Mouse (Mus musculus) right cerebral cortex, adult 18-20 months (tissue): ENCODE results near the gene Nadsyn1.

Experiments used
- DNase-seq: peaks from one replicate; pipeline ENCODE4 v3.0.0; 2022; ENCODE audit warnings: mixed read lengths

The Nadsyn1 gene

DNA sequence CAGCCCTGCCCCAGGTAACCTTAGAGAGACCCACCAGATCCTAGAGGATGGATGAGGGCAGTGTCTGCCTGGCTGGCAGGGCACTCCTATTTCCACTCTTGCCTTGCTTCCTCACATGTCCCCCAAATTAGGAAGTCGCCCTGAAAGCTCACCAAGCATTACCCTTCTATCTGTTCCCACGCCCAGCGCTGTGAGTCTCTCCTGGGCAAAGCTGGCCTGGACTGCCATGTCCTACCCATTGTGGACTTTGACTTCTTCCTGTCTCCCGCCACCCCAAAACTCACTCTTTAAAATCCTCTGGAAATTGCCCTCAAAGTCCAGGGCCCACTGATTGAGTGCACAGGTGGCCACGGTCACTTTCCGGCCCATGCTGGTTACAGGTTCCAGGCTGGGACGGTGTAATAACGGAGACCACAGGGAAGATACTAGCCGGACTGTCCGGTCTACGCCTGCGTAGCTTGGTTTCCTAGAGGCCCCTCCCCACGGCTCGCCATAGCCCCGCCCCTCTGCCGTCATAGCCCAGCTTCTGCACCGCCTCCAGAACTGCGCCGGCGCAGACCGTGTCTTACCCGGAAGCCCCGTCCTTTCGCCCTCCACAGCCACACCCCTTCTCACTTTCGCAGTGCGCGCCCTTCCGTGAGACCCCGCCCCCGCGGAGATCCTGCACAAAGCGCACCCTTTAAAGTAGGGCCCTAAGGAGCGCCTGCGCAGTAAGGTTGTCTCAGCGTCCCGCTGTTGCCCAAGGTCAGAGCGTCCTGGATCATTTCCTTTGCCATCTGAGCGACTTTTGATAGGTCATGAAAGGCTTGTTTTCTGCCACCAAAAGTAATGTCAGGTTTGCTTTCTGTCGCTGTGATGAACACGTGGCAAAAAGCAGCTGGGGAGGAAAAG, at the start of gene Nadsyn1, which contains the start of gene Dhcr7:
Nadsyn1 (minus strand) TSS at position 475 of the 891 bp plus-strand sequence.
Dhcr7 (plus strand) TSS at position 771 of the 891 bp plus-strand sequence.
- DNase-seq, result peak; percentile 99

GRCm38 (mm10) chr7:143868874-143869273, 46.2 kb upstream of the Nadsyn1 start:
- DNase-seq, result no peak

DNA sequence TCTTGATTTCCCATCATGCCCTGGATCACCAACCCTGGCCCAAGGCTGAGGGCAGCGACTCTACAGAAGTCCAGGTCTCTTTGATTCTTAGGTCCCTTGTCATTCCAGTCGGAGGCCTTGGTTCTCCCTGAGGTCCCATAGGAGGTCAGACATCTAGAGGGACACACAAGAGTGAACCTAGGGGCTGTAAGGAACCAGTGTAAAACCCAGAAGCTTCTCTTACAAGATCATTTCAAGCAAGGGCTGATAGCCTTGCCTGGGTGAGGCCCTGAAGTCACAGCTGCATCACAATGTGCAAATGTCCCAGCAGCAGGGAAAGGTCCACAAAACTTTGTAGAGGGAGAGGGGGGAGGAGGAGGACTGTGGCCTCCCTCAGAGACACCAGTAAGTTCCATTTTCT, 43.9 kb upstream of the Nadsyn1 start, which contains the start of gene Gm498:
Gm498 (plus strand) TSS at position 301 of the 400 bp plus-strand sequence.
- no peak for DNase-seq

GRCm38 (mm10) chr7:143848768-143849482, 26.3 kb upstream of the Nadsyn1 start:
- DNase-seq, result no peak

DNA sequence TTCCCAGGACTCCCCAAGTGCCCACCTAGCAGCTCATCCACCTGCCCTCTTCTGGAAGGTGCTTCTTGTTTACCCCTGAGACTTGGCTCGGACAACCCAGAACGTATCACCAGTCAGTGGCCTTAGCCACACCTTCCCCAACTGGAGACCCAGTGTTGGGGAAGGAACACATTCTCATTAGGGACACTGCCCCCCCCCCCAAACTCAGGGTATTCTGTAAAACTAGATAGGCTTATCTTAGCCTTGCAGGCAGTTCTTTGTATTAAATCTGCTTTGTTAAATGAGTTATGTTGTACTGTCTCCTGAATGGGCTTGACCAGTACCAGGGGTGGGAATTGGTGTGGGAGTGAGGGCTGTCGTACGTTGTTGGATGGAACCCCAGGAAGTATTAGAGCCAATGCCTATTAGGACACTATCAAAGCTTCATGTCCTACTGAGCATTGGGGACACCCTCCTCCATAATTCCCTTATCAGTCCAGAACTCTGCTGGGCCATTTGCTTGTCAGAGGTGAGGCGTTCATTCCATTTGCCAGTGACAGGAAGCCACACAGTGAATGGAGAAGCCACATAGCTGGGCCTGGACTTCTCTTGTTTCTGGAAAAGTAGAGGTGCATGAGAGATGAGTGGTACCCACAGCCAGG, 25.6 kb upstream of the Nadsyn1 start:
- no peak for DNase-seq

GRCm38 (mm10) chr7:143841301-143841700, 18.7 kb upstream of the Nadsyn1 start:
- no peak for DNase-seq

GRCm38 (mm10) chr7:143840121-143840520, 17.5 kb upstream of the Nadsyn1 start:
- no peak for DNase-seq

DNA sequence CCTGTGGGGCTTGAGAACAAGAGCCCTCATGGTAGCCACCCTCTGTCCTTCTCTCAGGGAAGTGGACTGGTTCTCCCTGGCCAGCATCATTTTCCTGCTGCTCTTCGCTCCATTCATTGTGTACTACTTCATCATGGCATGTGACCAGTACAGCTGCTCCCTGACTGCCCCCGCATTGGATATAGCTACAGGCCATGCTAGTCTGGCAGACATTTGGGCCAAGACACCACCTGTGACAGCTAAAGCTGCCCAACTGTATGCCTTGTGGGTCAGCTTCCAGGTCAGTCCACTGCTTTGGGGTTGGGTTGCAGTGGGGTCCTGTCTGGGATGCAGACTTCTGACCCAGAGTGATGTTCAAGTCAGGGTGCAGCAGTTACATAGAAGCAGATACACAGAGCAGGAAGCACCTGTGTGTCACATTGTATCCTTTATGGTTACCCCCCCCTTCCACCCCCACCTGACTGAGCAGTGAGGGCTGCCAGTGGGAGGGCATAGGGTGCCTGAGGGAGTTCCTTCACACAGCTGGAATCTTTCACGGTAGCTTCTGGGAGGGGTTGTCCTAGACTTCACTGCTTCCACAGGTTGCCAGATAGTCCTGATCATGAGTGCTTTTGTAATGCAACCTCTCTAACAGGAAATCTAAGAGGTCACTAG, 15.2 kb upstream of the Nadsyn1 start:
- DNase-seq, result no peak

DNA sequence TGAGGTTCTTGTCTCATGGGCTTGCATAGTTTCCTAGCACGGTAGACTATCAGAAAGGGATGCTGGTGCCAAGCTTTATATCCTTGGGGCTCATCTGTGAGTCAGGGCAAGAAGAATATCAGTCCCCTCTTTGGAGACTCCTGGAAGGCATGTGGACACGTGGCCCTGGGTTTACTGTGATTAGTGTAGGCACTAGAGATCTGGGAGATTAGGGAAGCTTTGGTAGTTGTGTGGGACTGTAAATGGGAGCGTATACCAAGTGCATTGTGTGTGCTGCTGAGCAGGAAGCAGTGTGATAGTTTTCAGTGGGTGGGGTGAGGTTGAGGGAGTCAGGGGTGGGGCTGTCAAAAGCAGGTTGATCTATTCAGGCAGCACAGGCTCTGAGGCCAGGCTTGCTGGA, 12.3 kb upstream of the Nadsyn1 start:
- no peak for DNase-seq

DNA sequence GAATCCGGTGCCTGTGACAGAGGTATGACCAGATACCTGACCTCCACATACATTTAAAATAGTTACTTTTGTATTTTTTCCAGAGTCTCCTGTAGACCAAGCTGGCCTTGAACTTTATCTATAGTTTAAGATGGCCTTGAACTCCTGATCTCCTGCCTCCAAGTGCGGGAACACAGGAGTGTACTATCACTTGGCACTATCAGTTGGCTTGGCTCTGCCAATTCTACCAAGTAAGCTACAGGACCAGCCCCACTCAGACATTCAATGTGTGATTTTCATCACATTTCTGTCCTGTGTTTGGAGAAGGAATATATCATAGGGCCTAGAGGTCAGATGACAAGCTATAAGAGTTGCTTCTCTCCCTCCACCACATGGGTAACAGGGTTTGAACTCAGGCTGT, 11.7 kb upstream of the Nadsyn1 start:
- DNase-seq, result no peak

DNA sequence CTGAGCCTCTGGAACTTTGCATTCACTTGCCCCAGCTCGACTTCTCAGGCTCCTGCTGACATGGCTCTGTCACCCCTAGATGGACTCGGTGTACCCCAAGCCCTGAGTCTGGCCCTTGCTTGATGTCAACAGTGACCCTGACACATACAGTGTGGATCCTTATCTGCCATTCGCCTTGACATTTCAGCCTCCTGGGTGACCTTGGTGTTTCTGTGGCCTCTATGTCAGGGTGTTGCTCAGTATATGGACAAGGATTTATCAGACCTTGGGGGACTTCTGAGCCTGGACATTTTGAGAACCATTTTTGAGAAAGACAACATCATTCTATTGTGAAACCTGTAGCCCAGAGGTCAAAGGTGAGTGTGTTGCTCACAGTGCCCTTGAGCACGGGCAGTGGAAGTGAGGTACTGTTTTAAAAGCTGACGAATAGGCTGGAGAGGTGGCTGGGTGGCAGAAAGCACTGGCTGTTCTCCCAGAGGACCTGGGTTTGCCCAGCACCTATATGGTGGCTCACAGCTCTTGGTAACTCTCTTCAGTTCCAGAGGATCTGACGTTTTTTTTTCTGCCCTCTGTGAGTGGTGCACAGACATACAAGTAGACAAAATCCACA, 11.0 kb upstream of the Nadsyn1 start:
- no peak for DNase-seq

DNA sequence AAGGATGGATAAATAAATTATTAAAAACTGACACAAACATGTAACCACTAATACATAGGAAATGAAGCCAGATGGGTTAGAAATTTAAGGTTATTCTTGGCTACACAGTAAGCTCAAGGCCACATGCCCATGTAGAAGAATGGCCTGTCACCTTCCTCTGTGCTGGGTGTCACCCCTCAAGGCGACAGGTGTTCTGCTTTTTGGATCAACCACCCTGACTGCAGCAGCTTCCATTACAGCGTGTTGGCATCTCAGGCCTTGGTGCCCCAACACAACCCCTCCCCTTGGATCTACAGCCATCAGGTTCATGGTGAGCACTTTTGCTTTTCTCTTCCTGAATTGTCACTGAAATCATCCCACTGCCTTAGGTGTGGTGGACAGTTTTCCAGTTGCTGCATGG, 10.0 kb upstream of the Nadsyn1 start:
- no peak for DNase-seq

DNA sequence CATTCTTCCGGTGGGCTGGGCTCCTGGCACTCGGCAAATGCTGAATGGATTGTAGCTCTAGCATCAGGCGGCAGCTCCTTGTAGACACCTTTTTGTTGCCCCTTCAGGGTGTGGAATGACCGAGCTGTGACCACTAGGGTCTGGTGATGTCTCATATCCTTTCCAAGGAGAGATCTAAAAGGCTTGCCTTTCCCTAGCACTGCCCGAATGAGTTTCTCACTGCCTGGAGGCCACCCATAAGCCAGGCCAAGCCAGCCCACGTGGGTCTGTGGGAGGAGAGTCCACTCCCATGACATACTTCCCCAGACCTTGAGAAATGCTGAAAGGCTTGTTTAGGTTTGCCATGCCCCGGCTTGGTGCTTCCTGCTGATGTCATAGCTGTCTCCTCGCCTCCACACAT, 9.5 kb upstream of the Nadsyn1 start:
- DNase-seq, result no peak

GRCm38 (mm10) chr7:143830399-143830798, 7.8 kb upstream of the Nadsyn1 start:
- DNase-seq, result no peak

- peak; percentile 97 for DNase-seq
Observed at GRCm38 (mm10) chr7:143829504-143830331, 7.1 kb upstream of the Nadsyn1 start.

DNA sequence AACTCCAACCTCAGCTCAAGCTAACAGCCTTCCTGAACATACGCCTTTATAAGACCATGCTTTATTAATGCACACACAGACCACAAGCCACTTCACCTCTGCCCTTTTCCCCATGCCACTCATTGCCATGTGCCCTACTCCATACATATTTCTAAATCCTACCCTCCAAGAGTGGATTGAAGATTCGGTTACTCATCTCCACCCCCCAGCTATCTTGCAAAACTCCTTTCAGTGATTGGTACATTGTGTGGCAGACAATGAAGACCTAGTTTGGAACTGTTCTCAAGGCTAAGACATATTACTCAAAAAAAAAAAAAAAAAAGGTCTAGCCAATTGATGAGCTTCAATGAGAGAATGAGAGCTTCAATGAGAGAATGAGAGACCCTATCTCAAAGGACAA, 4.3 kb upstream of the Nadsyn1 start:
- no peak for DNase-seq

DNA sequence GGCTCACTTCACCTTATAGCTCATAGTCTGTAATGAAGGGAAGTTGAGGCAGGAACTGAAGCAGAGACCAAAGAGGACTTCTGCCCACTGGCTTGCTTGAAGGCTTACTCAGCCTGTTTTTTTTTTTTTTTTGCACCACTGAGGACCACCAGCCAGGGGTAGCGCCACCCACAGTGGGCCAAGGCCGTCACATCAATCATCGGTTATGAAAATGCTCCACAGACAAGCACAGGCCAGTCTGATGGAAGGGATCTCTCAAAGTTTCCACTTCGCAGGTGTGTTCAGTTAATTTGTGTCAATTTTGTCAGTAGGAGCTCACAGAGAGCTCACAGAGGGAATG, 587 bp upstream of the Nadsyn1 start:
- DNase-seq, result no peak

GRCm38 (mm10) chr7:143821241-143821640, 1.4 kb downstream of the Nadsyn1 start:
- DNase-seq, result no peak

GRCm38 (mm10) chr7:143819201-143819600, 3.4 kb downstream of the Nadsyn1 start:
- no peak for DNase-seq

DNA sequence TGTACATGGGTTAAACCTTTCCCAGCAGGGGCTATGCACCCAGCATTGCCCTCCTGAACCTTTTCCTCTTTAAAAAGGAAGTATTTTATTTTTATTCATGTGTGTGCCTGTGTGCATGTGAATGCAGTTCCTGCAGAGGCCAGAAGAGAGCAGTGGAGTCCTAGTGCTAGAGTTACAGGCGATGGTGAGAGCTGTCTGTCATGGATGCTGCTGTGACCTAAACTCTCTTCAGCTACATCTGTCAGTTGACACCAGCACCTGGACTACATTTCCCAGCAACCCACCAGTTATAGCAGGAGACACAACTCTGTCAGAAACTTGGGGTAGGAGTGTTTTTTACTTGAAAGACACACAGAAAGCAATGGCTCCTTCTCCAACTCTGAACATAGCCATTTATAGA, 13.7 kb downstream of the Nadsyn1 start:
- DNase-seq, result no peak

DNA sequence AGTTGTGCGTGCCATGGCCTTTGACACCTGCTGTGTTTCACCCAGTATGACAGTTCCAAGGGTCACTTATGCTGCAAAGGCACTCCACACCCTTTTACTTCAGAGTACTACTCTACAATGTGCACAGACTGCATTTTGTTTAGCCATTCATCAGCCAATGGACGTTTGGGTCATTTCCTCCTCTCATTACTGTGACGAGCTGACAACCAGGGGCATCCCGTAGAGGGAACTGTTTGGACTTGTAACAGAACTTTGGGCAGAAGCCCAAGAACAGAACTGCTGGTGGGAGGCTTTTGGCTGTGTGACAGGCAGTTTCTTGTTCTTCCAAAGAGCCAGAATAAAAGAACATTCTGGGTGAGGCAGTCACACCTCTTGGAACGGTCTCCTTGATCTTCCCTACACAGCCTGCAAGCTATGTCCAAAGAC, 17.4 kb downstream of the Nadsyn1 start:
- DNase-seq, result peak; percentile 38
